Mouse (Mus musculus) myocyte (in vitro differentiated cells): ENCODE measurements at regions not wholly inside any gene's neighbourhood (a gene's known extent, or its start where the extent isn't known, plus 50 kb on each side); places are given as distances from the start of the nearest gene placed in this dataset.
A peak's percentile ranks its signal among the peaks of the same experiment; 100 is the strongest.

ENCODE experiments used
- H3K27me3 ChIP-seq: one replicate; pipeline ENCODE4 v1.6.1; 2011; ENCODE audit not compliant: control insufficient read depth, insufficient read depth, insufficient read length
- H3K36me3 ChIP-seq: one replicate; pipeline ENCODE4 v1.6.1; 2011; ENCODE audit not compliant: control insufficient read depth, insufficient read depth
- H3K4me2 ChIP-seq: one replicate; pipeline ENCODE4 v1.6.1; 2011; ENCODE audit warnings: low read depth, control low read depth
- H3K4me3 ChIP-seq: one replicate; pipeline ENCODE4 v1.5.1; 2011; ENCODE audit warnings: mild to moderate bottlenecking, control low read depth, moderate library complexity
- H3K79me2 ChIP-seq: one replicate; pipeline ENCODE4 v1.6.1; 2011; ENCODE audit not compliant: control insufficient read depth, insufficient read depth
- H3ac ChIP-seq: one replicate; pipeline ENCODE4 v1.6.1; 2011; ENCODE audit not compliant: control insufficient read depth, insufficient read length
- CEBPB ChIP-seq: IDR thresholded peaks from 2 replicates; pipeline ENCODE4 v1.6.1; 2011; ENCODE audit warnings: mild to moderate bottlenecking, moderate library complexity; ENCODE audit not compliant: poor library complexity, insufficient read depth, severe bottlenecking
- E2F4 ChIP-seq: IDR thresholded peaks from one replicate; pipeline ENCODE4 v1.6.1; 2011; ENCODE audit warnings: mild to moderate bottlenecking, control low read depth, moderate library complexity; ENCODE audit not compliant: insufficient read depth
- MAX ChIP-seq: IDR thresholded peaks from one replicate; pipeline ENCODE4 v1.6.1; 2011; ENCODE audit warnings: low read depth, mild to moderate bottlenecking, control low read depth
- MYOD1 ChIP-seq, 3 experiments: IDR thresholded peaks; one replicate each; pipeline ENCODE4 v1.6.1; 2011; ENCODE audit warnings: control low read depth in 2 of 3, low read depth in 2 of 3, mild to moderate bottlenecking in 2 of 3, moderate library complexity in 1 of 3; ENCODE audit not compliant: insufficient read length in 2 of 3, control insufficient read depth in 1 of 3
- MYOG ChIP-seq, 3 experiments: IDR thresholded peaks; one replicate each; pipeline ENCODE4 v1.6.1; 2011; ENCODE audit warnings: control low read depth in 2 of 3, low read depth in 2 of 3, mild to moderate bottlenecking in 2 of 3; ENCODE audit not compliant: insufficient read length in 2 of 3, control insufficient read depth in 1 of 3, insufficient read depth in 1 of 3
- POLR2A ChIP-seq: IDR thresholded peaks from one replicate; pipeline ENCODE4 v1.6.1; 2011; ENCODE audit warnings: low read depth, mild to moderate bottlenecking, control low read depth, moderate library complexity; ENCODE audit not compliant: insufficient read length
- POLR2AphosphoS2 ChIP-seq: IDR thresholded peaks from one replicate; pipeline ENCODE4 v1.6.1; 2011; ENCODE audit warnings: low read depth, control low read depth; ENCODE audit not compliant: insufficient read length
- REST ChIP-seq: IDR thresholded peaks from one replicate; pipeline ENCODE4 v1.6.1; 2011; ENCODE audit warnings: mild to moderate bottlenecking, control low read depth, moderate library complexity; ENCODE audit not compliant: insufficient read depth, insufficient read length
- SRF ChIP-seq: IDR thresholded peaks from one replicate; pipeline ENCODE4 v1.6.1; 2011; ENCODE audit warnings: low read depth; ENCODE audit not compliant: control insufficient read depth, insufficient read length
- TCF12 ChIP-seq: IDR thresholded peaks from one replicate; pipeline ENCODE4 v1.6.1; 2011; ENCODE audit warnings: mild to moderate bottlenecking, control low read depth; ENCODE audit not compliant: poor library complexity, insufficient read depth, severe bottlenecking
- TCF3 ChIP-seq: IDR thresholded peaks from one replicate; pipeline ENCODE4 v1.6.1; 2011; ENCODE audit warnings: low read depth, control low read depth; ENCODE audit not compliant: insufficient read length
- USF1 ChIP-seq: IDR thresholded peaks from one replicate; pipeline ENCODE4 v1.6.1; 2011; ENCODE audit warnings: low read depth, mild to moderate bottlenecking, control low read depth, moderate library complexity

GRCm38 (mm10) chr6:117326835-117327775, 158.8 kb downstream of the Cxcl12 start:
- Histone ChIP-seq H3K36me3 (no peaks in the 10 kb centered on the region), H3ac (no peak overlapping the region), H3K27me3 (no peaks in the 10 kb centered on the region), H3K79me2 (no peaks in the 10 kb centered on the region), H3K4me3 (no peak overlapping the region), H3K4me2 (no peak overlapping the region)
- TF ChIP-seq POLR2A (no peak), POLR2AphosphoS2 (no peak), MYOG (IDR thresholded peaks at IDR 0.05; ENCODE audit: control insufficient read depth in 1 of 3, insufficient read depth in 1 of 3, insufficient read length in 2 of 3, low read depth in 2 of 3) (no peak), MAX (no peak), E2F4 (no peak), REST (no peak), USF1 (no peak)

DNA sequence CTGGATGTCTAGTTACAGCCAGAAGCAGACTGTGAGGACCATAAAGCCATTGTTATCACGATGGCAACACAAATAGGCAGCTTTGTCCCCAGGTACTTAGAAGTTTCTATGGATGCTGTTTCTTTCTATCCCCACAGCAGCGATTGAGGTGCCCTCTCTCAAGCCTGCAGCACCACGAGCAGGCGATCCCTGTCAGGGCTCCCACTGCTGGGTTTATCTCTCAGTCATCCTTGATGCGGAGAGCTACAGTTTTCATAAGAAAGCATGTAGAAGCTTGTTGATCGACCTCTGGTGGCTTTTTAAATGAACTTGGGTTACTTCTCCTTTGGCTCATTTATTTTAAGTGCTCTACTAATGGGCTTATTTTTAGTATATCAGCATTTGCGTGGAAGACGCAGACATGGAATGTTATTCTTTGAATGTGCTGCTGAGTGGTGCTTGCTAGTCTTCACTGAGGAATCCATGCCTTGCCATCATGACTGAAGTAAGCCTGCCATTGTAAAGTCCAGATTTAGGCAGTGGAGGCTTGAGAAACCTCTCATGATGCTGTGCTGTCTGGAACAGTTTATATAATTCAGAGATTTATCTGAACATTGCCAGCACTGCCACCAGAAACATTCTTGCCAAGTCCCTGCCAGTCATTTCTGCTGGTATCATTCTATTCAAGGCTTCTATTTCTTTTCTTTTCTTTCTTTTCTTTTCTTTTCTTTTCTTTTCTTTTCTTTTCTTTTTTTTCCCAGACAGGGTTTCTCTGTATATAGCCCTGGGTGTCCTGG, 161.0 kb downstream of the Cxcl12 start:
- Histone ChIP-seq H3K27me3 (no peaks in the 10 kb centered on the region), H3ac (no peak overlapping the region), H3K79me2 (no peaks in the 10 kb centered on the region), H3K4me3 (no peak overlapping the region), H3K36me3 (no peaks in the 10 kb centered on the region), H3K4me2 (no peak overlapping the region)
- no peak for TF ChIP-seq REST
- no peak for TF ChIP-seq TCF12
- TF ChIP-seq MAX, result no peak
- TF ChIP-seq CEBPB, result no peak
- no peak for TF ChIP-seq USF1
- no peak for TF ChIP-seq SRF

- no peaks in the 10 kb centered on the region for H3K79me2 ChIP-seq
- H3K4me3 ChIP-seq, result no peak overlapping the region
- H3K4me2 ChIP-seq, result no peak overlapping the region
- H3K27me3 ChIP-seq, result no peaks in the 10 kb centered on the region
- no peaks in the 10 kb centered on the region for H3K36me3 ChIP-seq
- no peak for TF ChIP-seq MYOD1 (IDR thresholded peaks at IDR 0.05; ENCODE audit: control insufficient read depth in 1 of 3, insufficient read length in 2 of 3, low read depth in 2 of 3)
- no peak for TF ChIP-seq TCF12
- TF ChIP-seq POLR2AphosphoS2, result no peak
- TF ChIP-seq E2F4, result no peak
- TF ChIP-seq SRF, result no peak
- TF ChIP-seq CEBPB, result no peak
- TF ChIP-seq REST, result no peak
- no peak for TF ChIP-seq USF1
- no peak for TF ChIP-seq MAX
- no peak for TF ChIP-seq TCF3
- no peak for TF ChIP-seq MYOG (IDR thresholded peaks at IDR 0.05; ENCODE audit: control insufficient read depth in 1 of 3, insufficient read depth in 1 of 3, insufficient read length in 2 of 3, low read depth in 2 of 3)
- TF ChIP-seq POLR2A, result no peak
- no peak overlapping the region for H3ac ChIP-seq
Observed at GRCm38 (mm10) chr6:117330198-117330597, 161.9 kb downstream of the Cxcl12 start.

DNA sequence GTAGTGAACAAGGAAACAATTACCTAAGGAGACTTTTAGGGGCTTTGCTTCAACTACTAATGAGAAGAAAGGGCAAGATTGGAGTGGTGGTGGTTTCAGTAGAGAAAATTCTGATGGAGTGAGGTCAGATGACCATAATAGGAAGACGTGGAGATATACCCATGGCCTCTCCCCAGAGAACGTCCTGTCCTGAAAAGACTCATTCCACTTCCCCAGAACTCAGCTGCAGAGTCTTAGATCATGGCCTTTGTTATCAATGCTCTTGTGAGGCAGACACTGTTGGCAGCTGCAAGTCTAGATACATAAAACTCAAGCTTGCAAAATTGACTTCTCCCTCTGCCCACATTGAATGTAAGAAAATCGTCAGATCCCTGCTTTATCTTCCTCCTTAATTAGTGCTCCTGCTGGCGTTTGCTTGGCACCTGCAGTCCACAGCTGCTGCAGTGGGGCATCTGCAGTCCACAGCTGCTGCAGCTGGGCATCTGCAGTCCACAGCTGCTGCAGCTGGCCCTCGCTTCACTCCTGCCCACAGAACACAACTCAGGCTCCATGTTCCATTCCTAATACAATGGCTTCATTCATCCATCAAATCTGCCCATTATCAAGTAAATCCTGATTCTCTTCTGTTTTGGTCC, 162.5 kb downstream of the Cxcl12 start:
- Histone ChIP-seq H3K4me2 (no peak overlapping the region), H3K36me3 (no peaks in the 10 kb centered on the region), H3K4me3 (no peak overlapping the region), H3K79me2 (no peaks in the 10 kb centered on the region), H3K27me3 (no peaks in the 10 kb centered on the region), H3ac (no peak overlapping the region)
- TF ChIP-seq MYOG (IDR thresholded peaks at IDR 0.05; ENCODE audit: control insufficient read depth in 1 of 3, insufficient read depth in 1 of 3, insufficient read length in 2 of 3, low read depth in 2 of 3) (peak in 2 of 3 experiments; percentile 59 to 90), TCF3 (peak; percentile 93), SRF (no peak), TCF12 (peak; percentile 85), MYOD1 (IDR thresholded peaks at IDR 0.05; ENCODE audit: control insufficient read depth in 1 of 3, insufficient read length in 2 of 3, low read depth in 2 of 3) (peak in 2 of 3 experiments; percentile 88 to 96)
